Mouse (Mus musculus): Measurements from ENCODE around the gene Asf1b.
"Not testable (repeated sequence)": the region's sequence is repeated elsewhere in the genome, so short reads cannot be mapped to it uniquely, and the experiment has no call there.

Gene Asf1b

DNA sequence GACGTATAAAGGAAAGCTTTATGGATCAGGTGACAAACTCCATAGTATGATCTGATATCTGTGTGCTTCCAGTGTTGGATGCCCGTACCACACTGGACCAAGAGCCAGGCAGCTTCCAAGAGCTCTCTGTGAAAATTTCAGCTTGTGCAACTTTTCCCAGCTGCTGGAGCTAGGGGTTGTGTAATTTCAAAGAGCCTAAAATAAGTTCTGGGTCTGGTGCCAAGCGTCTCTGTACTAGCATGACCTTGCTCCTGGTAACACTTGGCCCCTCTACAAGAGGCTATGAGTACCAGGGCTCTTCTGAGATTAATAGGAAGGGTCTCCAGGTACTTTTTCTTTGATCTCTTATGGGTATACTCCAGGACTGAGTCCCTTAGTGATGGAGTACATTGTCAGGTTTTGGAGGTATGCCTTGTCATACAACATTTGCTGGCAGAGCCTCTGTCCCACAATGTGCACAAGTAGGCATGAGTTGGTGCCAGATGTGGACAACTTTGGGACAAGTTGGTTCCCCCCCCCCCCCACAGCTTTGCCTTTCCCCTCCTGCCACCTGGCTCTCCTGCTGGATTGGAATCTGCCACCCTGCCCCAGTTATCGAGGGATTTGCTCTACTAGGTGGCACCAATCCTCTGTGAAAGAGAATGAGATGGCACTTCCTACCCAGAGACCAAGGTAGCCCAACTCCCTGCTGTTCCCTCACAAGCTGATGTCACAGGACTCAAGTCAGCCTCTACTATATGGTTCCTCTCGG, 8.9 kb downstream of the Asf1b start:
- DNase-seq (ENCODE audit: low spot score): peak; percentile 100

DNA sequence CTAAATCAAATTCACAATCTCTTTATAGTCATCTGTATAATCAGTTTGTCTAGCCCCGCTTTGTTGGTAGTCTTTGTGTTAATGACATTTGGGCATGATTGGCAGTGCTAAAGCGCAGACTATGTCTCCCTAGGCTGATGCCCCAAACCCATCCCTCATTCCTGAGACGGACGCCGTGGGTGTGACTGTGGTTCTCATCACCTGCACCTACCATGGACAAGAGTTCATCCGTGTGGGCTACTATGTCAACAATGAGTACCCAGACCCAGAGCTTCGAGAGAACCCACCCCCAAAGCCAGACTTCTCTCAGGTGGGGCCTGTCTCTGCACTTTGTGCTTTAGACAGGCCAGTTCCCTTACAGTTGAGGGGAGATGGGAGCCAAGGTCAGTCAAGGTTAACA, 12.4 kb downstream of the Asf1b start:
- DNase-seq (ENCODE audit: low spot score): no peak

DNA sequence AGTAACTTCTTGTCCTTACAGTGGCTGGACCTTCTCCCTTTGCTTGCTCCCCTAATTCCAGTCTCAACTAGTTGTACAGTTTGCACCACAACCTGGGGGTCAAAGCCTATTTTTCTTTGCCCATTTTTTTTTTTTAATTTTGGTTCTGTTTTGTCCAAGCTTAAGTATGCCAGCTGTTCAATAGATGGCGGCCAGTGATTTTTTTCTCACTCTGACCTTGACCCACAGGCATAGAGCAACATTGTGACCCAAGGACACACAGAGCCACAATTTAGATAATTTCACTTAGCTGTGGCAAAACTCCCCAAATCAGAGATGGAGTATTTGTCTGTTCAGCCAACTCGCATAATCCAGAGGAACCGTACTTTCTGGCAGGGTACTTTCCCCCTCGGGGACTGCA, 15.8 kb downstream of the Asf1b start:
- DNase-seq (ENCODE audit: low spot score): no peak

DNA sequence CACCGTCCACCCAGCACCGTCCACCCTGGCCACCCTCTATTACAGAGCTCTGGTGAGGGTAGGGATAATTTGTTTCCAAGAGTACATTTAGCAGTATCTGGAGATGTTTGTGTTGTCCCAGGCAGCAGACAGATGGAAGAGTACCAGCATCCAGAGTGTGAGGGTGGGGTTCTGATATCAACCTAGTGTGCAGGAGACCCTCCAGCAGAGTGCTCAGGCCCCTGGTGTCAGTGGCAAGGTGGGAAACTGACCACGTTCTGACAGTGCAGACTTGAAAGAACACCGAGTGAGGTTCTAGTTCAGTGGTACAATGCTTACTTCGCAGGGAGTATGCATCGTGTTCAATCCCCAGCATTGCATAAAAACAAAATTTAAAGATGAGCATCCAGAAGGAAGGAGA, 16.4 kb downstream of the Asf1b start:
- no peak for DNase-seq (ENCODE audit: low spot score)

DNA sequence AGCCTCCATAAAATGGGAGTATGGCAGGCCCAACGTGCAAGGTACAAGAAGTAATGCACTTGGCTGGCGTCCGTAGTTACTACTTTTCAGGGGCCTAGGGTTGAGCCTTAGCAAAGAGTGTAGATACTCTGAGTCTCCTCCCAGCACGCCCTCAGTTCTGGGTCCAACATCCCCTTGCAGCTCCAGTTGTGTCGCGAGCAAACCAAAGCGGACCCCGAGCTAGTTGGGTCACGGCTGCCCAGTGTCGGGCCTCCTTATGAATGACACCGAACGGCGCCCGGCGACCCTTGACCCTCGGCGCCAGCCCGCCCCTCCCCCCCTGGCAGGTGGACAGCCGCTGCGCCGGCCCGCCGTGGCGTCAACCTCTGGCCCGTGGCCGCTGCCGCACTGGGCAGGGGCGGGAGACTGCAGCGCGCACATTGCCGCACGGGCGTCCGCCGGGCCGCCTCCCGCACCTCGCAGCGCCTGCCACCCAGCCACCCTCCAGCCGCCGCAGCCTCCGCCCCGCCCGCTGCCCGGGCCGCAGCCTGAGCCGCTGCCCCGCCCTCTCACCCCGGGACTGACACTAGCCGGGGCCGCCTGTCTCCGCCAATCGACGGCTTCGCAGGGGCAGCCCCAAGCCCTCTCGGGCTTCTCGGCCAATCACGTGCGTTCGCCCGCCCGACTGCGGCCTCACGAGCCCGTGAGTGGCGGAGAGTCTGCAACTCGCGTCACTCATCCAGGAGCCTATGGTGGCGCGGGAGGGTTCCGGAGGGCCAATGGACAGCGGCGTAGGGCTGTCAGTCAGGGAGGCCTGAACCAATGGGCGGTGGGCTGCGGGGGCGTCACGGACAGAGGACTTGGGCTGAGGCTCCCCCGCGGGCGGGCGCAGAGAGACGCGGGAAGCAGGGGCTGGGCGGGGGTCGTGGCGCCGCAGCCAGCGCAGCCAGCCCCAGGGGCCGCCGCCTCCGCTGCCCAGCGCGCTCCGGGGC, 17.1 kb downstream of the Asf1b start, which contains the start of gene Prkaca:
Prkaca (plus strand) TSS at position 844 of the 971 bp plus-strand sequence.
- peak; percentile 99 for DNase-seq (ENCODE audit: low spot score)

DNA sequence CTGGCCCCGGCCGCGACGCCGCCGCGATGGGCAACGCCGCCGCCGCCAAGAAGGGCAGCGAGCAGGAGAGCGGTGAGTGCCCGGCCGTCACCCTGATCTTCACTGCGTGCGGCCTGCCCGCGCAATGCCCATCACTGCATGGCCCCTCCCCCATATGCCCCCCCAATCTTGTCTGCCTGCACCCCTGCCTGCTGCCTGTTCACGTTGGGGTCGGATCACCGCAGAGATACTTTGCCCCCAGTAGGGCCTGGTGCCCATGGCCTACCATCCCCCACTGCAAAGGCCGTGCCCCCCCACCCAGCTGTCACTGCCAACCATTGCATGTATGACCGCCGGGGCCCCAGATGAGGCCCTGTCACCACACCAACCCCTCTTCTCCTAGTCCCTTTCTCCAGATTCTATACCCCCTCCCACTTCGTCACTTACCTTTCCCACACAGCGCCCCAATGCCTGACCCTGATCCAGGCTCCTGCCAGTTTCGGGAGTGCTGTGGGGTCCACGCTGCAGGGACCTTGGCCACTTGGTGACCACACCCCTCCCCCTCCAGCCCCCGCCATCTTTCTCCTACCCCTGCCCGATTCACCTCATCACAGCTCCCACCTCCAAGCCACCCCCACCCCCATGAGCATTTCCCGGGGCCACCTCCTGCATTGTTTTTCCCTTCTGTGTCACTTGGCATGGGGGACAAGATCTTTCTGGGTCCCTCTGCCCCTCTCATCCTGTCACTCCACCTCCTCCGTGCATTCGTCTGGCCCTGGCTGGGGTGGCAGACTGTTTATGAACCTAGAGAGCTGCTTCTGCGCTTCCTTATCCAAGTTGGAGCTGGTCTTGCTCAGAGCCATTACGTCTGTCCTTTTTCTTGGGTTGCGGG, 18.1 kb downstream of the Asf1b start:
- DNase-seq (ENCODE audit: low spot score): peak; percentile 54

DNA sequence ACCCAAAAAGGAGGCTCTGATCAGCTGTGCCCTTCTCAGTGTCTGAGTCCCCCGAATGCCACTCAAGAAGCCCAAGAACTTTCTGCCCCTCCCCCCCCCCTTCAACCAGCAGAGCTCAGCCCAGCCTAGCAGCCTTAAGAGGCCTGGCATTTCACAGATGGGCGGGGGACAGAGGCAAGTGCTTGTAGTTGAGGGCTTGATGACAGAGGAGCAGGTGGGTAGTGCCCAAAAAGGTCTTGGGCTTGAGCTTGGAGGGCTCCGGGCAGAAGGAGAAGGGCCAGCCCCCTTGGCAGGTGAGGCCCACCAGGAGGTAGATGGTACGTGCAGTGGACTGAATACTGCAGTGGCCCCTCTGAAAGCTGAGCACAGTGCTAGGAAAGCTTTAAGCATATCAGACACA, 19.2 kb downstream of the Asf1b start:
- DNase-seq (ENCODE audit: low spot score): no peak

DNA sequence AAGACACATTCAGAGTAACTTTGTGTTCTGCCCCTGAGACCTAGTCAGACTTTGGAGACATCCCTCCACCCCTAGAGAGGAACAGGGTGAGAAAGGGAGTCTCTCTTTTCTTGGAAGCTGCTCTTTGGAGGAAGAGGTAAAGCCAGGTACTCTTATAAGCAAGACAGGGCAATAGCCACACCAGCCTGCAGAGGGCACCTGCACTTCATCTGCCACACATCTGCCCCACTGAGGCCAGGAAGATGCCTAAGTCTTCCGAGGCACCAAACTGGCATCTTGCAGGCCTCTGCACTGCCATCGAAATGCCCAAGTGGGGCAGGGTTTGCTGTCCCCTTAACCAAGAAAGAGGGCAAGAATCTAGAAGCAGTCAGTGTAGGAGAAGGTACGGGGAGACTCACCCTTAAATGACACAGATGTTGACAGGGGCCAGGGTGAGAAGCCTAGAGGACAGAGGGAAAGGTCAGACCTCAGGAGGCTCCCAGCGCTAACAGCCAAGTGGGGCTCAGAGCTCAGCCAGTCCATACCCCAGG, 20.9 kb downstream of the Asf1b start:
- no peak for DNase-seq (ENCODE audit: low spot score)

DNA sequence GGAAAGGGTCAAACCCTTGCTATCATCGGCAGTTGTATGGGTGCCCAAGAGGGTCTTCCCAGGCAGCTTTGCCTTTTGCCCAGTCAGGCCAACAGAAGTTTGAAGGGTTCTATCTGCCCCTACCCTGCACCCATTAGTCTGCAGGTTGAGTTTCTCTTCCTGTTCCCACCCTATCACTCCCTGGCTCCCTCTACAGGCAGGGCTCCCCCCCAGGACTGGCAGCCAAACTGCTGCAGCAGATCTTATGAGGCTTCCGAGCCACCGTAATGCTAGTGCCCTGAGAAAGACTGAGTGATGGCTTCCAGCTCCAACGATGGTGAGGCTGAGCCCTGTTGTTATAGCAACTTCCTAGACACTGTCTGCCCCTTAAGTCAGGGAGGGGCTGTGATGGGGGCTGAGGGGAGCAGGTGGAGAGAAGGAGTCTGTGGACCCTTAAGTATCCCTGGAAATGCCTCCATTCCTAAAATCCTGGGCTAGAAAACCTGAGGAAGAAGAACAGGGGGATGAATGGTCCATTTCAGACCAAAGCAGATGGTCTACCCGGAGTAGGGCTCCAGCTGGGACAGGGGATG, 21.6 kb downstream of the Asf1b start:
- DNase-seq (ENCODE audit: low spot score): no peak

DNA sequence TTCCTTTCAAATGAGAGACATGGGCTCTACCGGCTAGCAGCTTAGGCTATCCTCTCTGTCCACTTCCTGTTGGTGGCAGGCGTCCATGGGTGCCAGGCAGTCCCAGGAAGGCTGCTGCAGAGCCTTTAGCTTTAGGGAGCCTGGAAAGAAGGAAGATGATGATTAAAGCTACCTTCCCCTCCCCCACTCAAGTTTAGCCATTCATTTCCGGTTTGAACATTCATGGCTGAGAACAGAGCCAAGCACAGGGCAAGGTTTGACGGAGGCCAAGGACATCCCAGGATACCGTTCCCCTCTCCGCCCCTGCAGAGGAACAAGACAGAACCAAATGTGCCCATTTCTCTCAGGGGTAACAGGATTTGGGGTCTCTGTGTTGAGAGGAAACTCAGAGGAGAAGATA, 22.3 kb downstream of the Asf1b start:
- no peak for DNase-seq (ENCODE audit: low spot score)

DNA sequence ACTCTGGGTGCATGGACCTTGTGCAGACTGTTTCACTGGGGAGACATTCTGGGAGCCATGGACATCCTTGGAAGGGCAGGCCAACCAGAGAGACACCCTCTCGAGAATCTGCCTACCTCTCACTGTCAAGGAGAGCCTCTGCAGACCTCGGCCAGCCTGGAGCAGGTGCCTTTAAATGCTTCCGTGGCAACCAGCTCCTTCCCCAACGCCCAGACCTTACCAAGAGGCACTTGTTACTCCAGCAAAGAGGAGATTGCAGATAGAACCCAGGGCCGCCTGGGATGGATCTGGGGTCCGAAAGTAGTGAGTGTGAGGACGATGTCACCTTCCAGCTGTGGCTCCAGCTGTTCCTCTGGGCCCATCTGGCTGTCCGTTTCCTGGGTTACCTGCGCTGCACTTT, 22.9 kb downstream of the Asf1b start:
- no peak for DNase-seq (ENCODE audit: low spot score)

DNA sequence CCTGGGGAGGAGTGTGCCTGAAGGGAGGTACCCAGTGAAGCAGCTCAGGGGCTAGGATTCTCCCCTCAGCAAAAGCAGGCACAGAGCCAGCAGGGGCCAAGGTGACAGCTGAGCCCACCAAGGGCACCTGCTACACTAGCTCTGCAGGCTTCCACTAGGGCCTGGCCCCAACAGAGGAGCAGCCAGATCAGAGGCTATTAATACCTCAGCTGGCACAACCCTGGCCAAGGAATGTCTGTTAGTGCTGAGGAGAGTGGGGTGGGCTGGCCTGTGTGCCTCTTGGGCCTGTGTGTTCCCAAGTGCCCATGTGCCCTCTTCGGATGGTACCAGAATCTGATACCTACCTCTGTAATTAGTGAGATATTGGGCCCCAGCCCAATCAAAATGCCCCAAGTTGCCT, 24.9 kb downstream of the Asf1b start:
- DNase-seq (ENCODE audit: low spot score): no peak

DNA sequence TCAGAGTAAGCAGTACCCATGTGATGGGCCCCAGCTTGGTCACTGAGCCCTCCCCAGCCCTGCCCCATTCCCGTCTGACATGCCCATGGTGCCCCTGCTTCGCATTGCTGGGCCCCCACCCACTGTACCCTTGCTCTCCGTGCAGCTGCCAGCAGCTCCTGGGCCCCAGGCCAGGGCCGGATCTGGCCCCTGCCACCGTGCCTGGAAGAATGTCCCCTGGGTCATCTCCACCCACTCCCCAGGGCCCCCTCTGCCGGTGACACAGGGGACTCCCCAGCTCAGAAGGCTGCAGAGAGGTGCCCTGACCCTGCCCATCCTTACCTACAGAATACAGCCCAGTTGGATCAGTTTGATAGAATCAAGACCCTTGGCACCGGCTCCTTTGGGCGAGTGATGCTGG, 25.5 kb downstream of the Asf1b start:
- no peak for DNase-seq (ENCODE audit: low spot score)

DNA sequence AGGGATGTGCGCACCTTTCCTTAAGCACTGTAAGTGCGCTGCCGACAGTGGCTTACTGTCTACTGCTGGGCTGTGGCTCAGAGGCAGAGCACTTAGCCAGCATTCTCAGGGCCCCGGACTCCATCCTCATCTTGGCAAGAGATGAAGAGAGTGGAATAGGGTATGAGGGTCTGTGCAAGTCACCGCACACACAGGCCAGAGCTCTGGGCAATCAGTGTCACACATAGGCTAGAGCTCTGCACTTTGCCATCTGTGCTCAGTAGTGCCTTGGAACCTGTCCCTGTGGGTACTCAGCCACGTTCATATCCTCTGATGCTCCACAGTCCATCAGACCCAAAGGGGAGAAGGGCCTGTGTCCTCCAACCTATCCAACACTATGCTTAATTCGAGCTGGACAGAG, 26.2 kb downstream of the Asf1b start:
- DNase-seq (ENCODE audit: low spot score): no peak

DNA sequence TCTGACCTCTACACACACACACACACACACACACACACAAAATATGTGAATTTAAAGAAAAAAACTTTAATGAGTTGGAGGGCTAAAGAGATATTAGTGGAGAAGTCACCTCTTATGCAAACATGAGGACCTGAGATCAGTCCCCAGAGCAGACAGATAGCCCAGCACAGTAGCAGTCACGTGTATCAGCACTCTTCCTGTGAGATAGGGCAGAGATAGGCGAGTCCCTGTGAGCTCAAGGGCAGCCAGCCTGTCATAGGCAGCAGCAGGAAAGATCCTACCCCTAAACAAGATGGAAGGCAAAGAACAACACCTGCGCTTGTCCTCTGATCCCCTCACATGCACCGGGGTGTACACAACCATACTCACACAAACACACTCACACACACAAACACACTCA, 27.1 kb downstream of the Asf1b start:
- DNase-seq (ENCODE audit: low spot score): no peak

DNA sequence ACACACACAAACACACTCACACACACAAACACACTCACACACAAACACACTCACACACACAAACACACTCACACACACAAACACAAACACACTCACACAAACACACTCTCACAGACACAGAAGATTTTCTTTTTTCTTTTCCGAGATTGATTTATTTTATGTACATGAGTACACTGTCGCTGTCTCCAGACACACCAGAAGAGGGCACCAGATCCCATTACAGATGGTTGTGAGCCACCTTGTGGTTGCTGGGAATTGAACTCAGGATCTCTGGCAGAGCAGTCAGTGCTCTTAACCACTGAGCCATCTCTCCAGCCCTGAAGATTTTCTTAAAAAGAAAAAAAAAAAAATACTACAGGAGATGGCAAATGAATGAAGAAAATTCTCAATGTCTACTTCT, 27.9 kb downstream of the Asf1b start:
- not testable (repeated sequence) for DNase-seq (ENCODE audit: low spot score)

DNA sequence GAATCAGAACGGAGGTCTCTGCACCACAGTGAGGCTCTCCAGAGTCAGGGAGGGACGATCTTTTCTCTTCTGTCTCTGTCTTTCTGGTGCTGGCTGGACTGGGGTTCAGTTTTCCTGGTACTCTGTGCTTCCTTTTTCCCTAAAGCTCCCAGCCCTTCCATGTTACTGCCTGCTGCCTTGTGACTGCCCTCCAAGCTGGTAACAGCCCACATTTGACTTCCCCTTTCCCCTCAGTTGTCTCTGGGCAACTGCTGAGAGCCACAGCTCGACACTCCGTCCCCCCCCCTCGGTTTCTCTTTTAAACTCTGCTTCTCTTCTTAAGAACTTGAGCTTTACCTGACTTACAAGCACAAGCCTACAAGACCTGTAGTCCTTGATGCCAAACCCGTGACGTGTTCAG, 33.9 kb downstream of the Asf1b start:
- no peak for DNase-seq (ENCODE audit: low spot score)

DNA sequence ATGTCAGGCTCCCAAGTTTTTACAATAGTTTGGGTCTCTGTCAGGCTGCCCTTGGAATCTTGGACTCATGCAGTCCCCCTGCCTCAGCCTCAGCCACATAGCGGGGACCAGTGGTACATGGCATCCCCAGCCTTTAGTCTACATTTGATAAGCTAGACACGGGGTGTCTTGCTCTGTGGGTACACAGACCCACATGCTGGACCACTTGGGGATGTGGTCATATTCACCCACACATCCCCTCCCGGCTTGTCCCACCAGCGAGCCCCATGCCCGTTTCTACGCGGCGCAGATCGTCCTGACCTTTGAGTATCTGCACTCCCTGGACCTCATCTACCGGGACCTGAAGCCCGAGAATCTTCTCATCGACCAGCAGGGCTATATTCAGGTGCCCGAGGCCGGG, 34.9 kb downstream of the Asf1b start:
- no peak for DNase-seq (ENCODE audit: low spot score)

DNA sequence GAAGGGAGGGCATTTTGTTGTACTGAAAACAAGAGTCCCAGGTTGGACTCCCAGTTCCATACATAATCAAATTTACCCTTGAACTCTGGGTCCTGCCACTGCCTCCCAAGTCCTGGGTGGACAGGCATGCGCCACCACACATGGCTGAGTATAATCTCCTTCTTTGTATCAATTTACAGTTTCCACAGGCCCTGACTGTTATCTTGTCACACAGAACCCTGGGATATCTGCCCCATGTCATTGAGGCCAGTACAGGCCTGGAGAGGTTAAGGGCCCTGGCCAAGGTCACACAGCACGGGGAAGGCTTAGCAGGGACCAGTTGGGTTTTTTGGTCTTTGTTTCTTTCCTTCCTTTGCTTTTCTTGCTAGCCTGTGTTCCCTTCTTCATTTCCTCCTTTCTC, 37.2 kb downstream of the Asf1b start:
- no peak for DNase-seq (ENCODE audit: low spot score)

DNA sequence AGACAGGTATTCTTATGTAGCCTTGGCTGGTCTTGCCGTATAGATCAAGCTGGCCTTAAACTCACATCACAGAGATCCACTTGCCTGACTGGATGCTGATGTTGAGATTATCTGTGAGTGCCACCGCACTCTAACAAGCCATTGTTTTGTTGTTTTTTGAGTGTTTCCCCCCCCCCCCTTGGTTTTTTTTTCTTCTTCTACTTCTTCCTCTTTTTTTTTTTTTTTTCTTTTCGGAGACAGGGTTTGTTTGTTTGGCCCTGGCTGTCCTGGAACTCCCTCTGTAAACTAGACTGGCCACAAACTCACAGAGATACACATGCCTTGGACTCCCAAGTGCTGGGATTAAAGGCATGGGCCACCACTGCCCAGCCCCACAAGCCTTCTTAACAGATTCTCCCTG, 38.7 kb downstream of the Asf1b start:
- DNase-seq (ENCODE audit: low spot score): no peak

DNA sequence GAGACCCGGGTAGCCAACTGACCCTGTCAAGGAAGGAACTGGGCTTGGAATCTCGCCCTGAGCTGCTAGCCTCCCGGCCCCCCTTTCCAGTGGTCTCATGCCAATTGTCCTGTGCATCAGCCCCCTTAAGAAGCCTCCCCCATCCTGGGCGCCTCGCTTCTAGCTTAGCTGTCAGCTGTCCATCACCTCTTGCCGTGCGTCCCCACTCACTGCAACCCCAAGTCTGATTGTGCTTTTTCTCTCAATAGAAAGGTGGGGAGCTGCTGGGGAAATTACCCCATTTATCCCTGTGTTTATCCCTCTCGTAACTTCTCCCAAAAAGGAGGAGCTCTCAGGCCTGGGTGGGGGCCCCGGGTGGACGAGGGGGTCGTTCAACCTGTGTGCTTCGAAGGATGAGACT, 40.7 kb downstream of the Asf1b start:
- no peak for DNase-seq (ENCODE audit: low spot score)

Data from adipocyte (in vitro differentiated cells).